Mouse (Mus musculus): ENCODE results near the gene Atat1. TPM values are rescaled to one million over a fixed set of nuclear protein-coding genes. Genes with fewer than 3 reads are reported as not detected.
"Not testable (repeated sequence)": the region's sequence is repeated elsewhere in the genome, so short reads cannot be mapped to it uniquely, and the experiment has no call there.

Atat1 gene
- polyA plus RNA-seq (2012; rRNA removed): 56.5 and 62.4 TPM in 2 replicates

- DNase-seq (ENCODE audit: low read depth): no peak
These were observed at the start of gene Atat1 for GRCm38 (mm10) chr17:35909919-35910369. Atat1 (minus strand) TSS chr17:35910075.

GRCm38 (mm10) chr17:35958533-35959223, 48.8 kb upstream of the Atat1 start:
- no peak for DNase-seq (ENCODE audit: low read depth)

GRCm38 (mm10) chr17:35954665-35955064, 44.8 kb upstream of the Atat1 start:
- DNase-seq (ENCODE audit: low read depth): no peak

GRCm38 (mm10) chr17:35952559-35952958, 42.7 kb upstream of the Atat1 start:
- DNase-seq (ENCODE audit: low read depth): not testable (repeated sequence)

- DNase-seq (ENCODE audit: low read depth): not testable (repeated sequence)
These were observed 41.1 kb upstream of the Atat1 start for GRCm38 (mm10) chr17:35950946-35951345.

GRCm38 (mm10) chr17:35939941-35940340, 30.1 kb upstream of the Atat1 start:
- DNase-seq (ENCODE audit: low read depth): no peak

- no peak for DNase-seq (ENCODE audit: low read depth)
These were observed 29.2 kb upstream of the Atat1 start for GRCm38 (mm10) chr17:35939108-35939507.

- no peak for DNase-seq (ENCODE audit: low read depth)
These were observed 27.9 kb upstream of the Atat1 start for GRCm38 (mm10) chr17:35937700-35938348.

GRCm38 (mm10) chr17:35935763-35936162, 25.9 kb upstream of the Atat1 start:
- not testable (repeated sequence) for DNase-seq (ENCODE audit: low read depth)

GRCm38 (mm10) chr17:35932608-35933007, 22.7 kb upstream of the Atat1 start:
- no peak for DNase-seq (ENCODE audit: low read depth)

- DNase-seq (ENCODE audit: low read depth): no peak
These were observed 20.8 kb upstream of the Atat1 start for GRCm38 (mm10) chr17:35930627-35931026.

- no peak for DNase-seq (ENCODE audit: low read depth)
These were observed 19.7 kb upstream of the Atat1 start for GRCm38 (mm10) chr17:35929534-35929933.

GRCm38 (mm10) chr17:35927471-35927870, 17.6 kb upstream of the Atat1 start:
- DNase-seq (ENCODE audit: low read depth): no peak

GRCm38 (mm10) chr17:35923281-35923680, 13.4 kb upstream of the Atat1 start:
- no peak for DNase-seq (ENCODE audit: low read depth)

GRCm38 (mm10) chr17:35922566-35922965, 12.7 kb upstream of the Atat1 start:
- DNase-seq (ENCODE audit: low read depth): no peak

- DNase-seq (ENCODE audit: low read depth): no peak
These were observed 11.8 kb upstream of the Atat1 start for GRCm38 (mm10) chr17:35921710-35922109.

- no peak for DNase-seq (ENCODE audit: low read depth)
These were observed 11.1 kb upstream of the Atat1 start for GRCm38 (mm10) chr17:35920862-35921562.

- no peak for DNase-seq (ENCODE audit: low read depth)
These were observed 10.5 kb upstream of the Atat1 start for GRCm38 (mm10) chr17:35920384-35920783.

GRCm38 (mm10) chr17:35919864-35920301, 10.0 kb upstream of the Atat1 start:
- no peak for DNase-seq (ENCODE audit: low read depth)

GRCm38 (mm10) chr17:35919060-35919715, 9.3 kb upstream of the Atat1 start:
- no peak for DNase-seq (ENCODE audit: low read depth)

GRCm38 (mm10) chr17:35918276-35919059, 8.6 kb upstream of the Atat1 start:
- no peak for DNase-seq (ENCODE audit: low read depth)
